Mouse (Mus musculus) gastrocnemius, postnatal 25 days (tissue): Measurements from ENCODE around the gene Wscd2. TPM values are rescaled to one million over a fixed set of nuclear protein-coding genes. Genes with fewer than 3 reads are reported as not detected.

ENCODE experiments used
- total RNA-seq, 2 experiments: library from RNA; stranded (reverse); gene quantifications; 1 replicate in 1 of 2; 2 replicates in 1 of 2; pipeline ENCODE4 v1.2.3; 2021

Gene Wscd2
- total RNA-seq, 2 experiments from 2014 or later, result 0.31 to 0.46 TPM

Other genes starting within 250 kb of the Wscd2 start
- under 1 TPM; 0.13 to 0.67 TPM for gene Sgsm1, start 179.5 kb upstream of the Wscd2 start, total RNA-seq
- gene Aym1, start 133.0 kb upstream of the Wscd2 start, total RNA-seq, result not detected
- 10 to 100 TPM; 14.6 to 15.4 TPM for gene Cmklr1, start 160.1 kb downstream of the Wscd2 start, total RNA-seq
- gene 1700069L16Rik, start 234.4 kb downstream of the Wscd2 start, total RNA-seq, result not detected
- gene Ficd, start 245.5 kb downstream of the Wscd2 start, total RNA-seq, result 1 to 10 TPM; 4.8 to 5.9 TPM